Mouse (Mus musculus): Measurements from ENCODE around the gene Frmd8. TPM values are rescaled to one million over a fixed set of nuclear protein-coding genes. Genes with fewer than 3 reads are reported as not detected.
"Not testable (repeated sequence)": the region's sequence is repeated elsewhere in the genome, so short reads cannot be mapped to it uniquely, and the experiment has no call there.

Gene Frmd8
- total and polyA plus RNA-seq, 2 experiments from 2014 or later = 8.5 to 10.3 TPM

DNA sequence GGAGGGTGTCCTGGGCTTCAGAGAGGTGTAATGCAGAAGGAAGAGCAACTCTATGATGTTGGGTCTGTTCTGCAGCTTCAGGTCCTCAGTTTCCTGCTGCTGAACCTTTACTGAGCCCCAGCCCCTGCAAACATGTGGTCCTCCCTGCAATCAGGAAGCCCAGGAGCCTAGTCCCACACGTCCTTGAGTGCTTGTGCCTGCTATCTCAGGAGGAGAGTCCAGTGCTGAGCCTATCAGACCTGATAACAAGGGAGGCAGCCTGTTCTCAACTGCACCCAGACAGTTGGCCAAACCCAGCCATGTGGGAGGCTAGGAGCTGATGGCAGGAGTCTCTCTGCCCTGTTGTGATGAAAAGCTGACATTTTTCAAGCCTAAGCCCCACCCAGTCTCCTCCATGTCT is 8.9 kb upstream of the Frmd8 start:
- no peak overlapping the region for H3K4me2 ChIP-seq (ENCODE audit: low read depth)
- no peaks in the 10 kb centered on the region for H3K9me3 ChIP-seq (ENCODE audit: low read length)
- ATAC-seq (no peak), DNase-seq (no peak)
- 62% methylated on average over 1 of the region's 1 CpGs for WGBS
- H3K4me3 ChIP-seq (ENCODE audit: low read depth, low read length) = no peak overlapping the region
- no peaks in the 10 kb centered on the region for H3K4me1 ChIP-seq (ENCODE audit: insufficient read depth)
- no peak overlapping the region for H3K27ac ChIP-seq (ENCODE audit: low read depth, low read length)
- no peak overlapping the region for H3K9ac ChIP-seq
- H3K27me3 ChIP-seq (ENCODE audit: insufficient read depth, low read length) = no peaks in the 10 kb centered on the region
- TF ChIP-seq CTCF (IDR thresholded peaks at IDR 0.05; ENCODE audit: low read depth) = no peak
- H3K36me3 ChIP-seq (ENCODE audit: insufficient read depth) = no peaks in the 10 kb centered on the region

DNA sequence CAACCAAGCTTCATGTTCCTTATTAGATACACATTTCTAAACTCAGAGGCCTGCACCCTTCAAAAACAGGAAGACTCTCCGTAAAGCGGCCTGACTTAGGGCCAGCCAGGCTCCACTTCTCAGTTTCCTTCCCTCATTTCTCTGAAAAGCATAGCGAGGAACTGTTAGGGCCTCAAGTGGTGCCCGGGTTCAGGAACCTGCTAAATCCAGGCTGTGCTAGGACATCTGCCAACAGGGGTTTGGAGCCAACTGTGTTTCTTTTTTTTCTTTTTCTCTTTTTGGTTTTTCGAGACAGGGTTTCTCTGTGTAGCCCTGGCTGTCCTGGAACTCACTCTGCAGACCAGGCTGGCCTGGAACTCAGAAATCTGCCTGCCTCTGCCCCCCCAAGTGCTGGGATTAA is 7.0 kb upstream of the Frmd8 start:
- H3K4me2 ChIP-seq (ENCODE audit: low read depth); H3K27ac ChIP-seq (ENCODE audit: low read depth, low read length); H3K4me3 ChIP-seq (ENCODE audit: low read depth, low read length); H3K4me1 ChIP-seq (ENCODE audit: insufficient read depth); H3K9me3 ChIP-seq (ENCODE audit: low read length); H3K9ac ChIP-seq; H3K36me3 ChIP-seq (ENCODE audit: insufficient read depth); ATAC-seq; DNase-seq; H3K27me3 ChIP-seq (ENCODE audit: insufficient read depth, low read length): not testable (repeated sequence)
- 75% methylated on average over 5 of the region's 5 CpGs for WGBS

DNA sequence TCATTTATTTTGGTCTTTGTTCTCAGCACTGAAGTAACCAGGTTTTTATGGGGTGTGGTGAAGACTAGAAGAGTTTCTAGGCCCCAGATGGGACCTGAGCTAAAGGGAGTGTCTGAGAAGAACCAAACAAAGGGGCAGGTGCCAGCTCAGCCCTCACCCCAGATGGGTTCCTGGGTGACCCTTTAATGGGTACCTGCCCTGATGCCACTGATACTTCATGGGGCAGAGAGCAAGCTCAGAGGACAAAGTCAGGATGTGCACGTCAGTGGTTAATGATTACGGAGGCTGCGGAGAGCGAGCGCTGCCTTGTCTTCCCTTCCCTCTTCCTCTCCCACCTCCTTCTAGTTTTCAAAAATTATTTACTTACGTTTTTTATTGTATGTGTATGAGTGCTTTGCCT is 6.1 kb upstream of the Frmd8 start:
- ATAC-seq = no peak
- Histone ChIP-seq H3K9me3 (ENCODE audit: low read length) (no peaks in the 10 kb centered on the region), H3K4me3 (ENCODE audit: low read depth, low read length) (no peak overlapping the region), H3K27me3 (ENCODE audit: insufficient read depth, low read length) (no peaks in the 10 kb centered on the region), H3K4me2 (ENCODE audit: low read depth) (no peak overlapping the region), H3K36me3 (ENCODE audit: insufficient read depth) (no peaks in the 10 kb centered on the region), H3K4me1 (ENCODE audit: insufficient read depth) (no peaks in the 10 kb centered on the region), H3K9ac (no peak overlapping the region), H3K27ac (ENCODE audit: low read depth, low read length) (no peak overlapping the region)
- 97% methylated on average over 6 of the region's 6 CpGs for WGBS
- no peak for TF ChIP-seq CTCF (IDR thresholded peaks at IDR 0.05; ENCODE audit: low read depth)
- no peak for DNase-seq

DNA sequence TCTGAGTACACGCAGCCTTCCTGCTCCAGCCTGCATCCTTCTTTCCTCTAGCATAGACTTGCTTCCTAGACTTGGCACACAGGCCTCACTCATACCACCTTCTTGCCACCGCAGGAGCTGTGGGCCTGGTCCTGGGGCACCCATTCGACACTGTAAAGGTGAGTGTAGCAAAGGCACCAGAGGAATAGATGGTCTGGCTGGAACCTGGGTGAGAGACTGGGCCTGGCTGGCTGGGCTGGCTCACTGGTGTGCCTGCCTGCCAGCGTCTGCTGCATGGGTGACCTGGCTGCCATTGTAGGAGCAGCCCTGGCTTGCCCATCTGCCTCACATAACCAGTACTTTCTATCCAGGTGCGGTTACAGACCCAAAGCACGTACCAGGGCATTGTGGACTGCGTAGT is 4.7 kb upstream of the Frmd8 start:
- H3K9ac ChIP-seq = no peak overlapping the region
- no peaks in the 10 kb centered on the region for H3K27me3 ChIP-seq (ENCODE audit: insufficient read depth, low read length)
- H3K36me3 ChIP-seq (ENCODE audit: insufficient read depth) = no peaks in the 10 kb centered on the region
- no peak for TF ChIP-seq CTCF (IDR thresholded peaks at IDR 0.05; ENCODE audit: low read depth)
- H3K4me3 ChIP-seq (ENCODE audit: low read depth, low read length) = no peak overlapping the region
- 94% methylated on average over 7 of the region's 7 CpGs for WGBS
- DNase-seq = no peak
- H3K9me3 ChIP-seq (ENCODE audit: low read length) = no peaks in the 10 kb centered on the region
- no peak overlapping the region for H3K27ac ChIP-seq (ENCODE audit: low read depth, low read length)
- no peak for ATAC-seq
- H3K4me1 ChIP-seq (ENCODE audit: insufficient read depth) = peaks cover 5% of the 10 kb centered on the region; the same call in 1 of the 2 replicates
- H3K4me2 ChIP-seq (ENCODE audit: low read depth) = no peak overlapping the region

DNA sequence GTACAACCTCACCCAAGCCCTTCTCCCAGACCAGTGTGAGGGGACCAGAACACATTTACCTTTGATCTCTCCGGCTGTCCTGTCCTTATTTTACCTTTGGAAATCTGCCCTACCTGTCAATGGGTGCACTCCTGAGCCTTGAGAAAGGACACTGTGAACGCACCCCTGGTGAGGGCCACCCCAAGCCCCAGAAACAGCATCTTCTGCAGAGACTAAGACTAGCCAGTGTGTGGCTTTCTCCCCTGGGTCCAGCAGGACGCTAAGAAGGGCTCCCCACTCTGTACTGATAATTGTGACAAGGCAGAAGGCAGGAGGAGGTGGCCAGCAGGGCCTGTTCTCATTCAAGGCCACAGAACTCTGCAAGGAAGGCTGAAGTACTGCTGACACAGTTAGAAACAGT is 3.8 kb upstream of the Frmd8 start:
- ATAC-seq = no peak

DNA sequence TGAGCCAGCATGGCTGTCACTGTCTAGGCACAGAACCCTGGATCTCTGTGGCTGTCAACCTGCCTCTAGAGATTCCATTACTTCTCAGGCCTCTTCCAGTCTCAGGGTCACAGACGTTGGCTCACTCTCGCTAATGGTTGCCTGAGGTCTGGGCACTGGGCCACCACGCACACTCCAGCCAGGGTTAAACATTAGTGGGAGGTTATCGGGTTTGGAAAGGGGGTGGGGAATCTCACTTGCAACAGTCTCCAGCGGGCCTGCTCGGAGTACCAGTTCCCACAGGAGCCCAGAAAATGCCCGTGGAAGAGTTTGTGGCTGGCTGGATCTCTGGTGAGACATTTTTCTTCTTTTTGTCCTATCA is 3.3 kb upstream of the Frmd8 start:
- TF ChIP-seq CTCF (IDR thresholded peaks at IDR 0.05; ENCODE audit: low read depth) = no peak
- Histone ChIP-seq H3K27ac (ENCODE audit: low read depth, low read length) (no peak overlapping the region), H3K36me3 (ENCODE audit: insufficient read depth) (no peaks in the 10 kb centered on the region), H3K9ac (no peak overlapping the region), H3K9me3 (ENCODE audit: low read length) (no peaks in the 10 kb centered on the region), H3K4me1 (ENCODE audit: insufficient read depth) (peaks cover 12% of the 10 kb centered on the region; the same call in 1 of the 2 replicates), H3K4me3 (ENCODE audit: low read depth, low read length) (no peak overlapping the region), H3K4me2 (ENCODE audit: low read depth) (no peak overlapping the region), H3K27me3 (ENCODE audit: insufficient read depth, low read length) (no peaks in the 10 kb centered on the region)
- ATAC-seq (no peak), DNase-seq (no peak)
- WGBS = 67% methylated on average over 7 of the region's 7 CpGs

More for the DNA sequence above, 3.8 kb upstream of the Frmd8 start:
- WGBS = 74% methylated on average over 3 of the region's 3 CpGs
- Histone ChIP-seq H3K36me3 (ENCODE audit: insufficient read depth) (no peaks in the 10 kb centered on the region), H3K9me3 (ENCODE audit: low read length) (no peaks in the 10 kb centered on the region), H3K4me2 (ENCODE audit: low read depth) (no peak overlapping the region), H3K27ac (ENCODE audit: low read depth, low read length) (no peak overlapping the region), H3K4me1 (ENCODE audit: insufficient read depth) (peaks cover 8% of the 10 kb centered on the region; the same call in 1 of the 2 replicates), H3K4me3 (ENCODE audit: low read depth, low read length) (no peak overlapping the region), H3K9ac (no peak overlapping the region), H3K27me3 (ENCODE audit: insufficient read depth, low read length) (no peaks in the 10 kb centered on the region)
- TF ChIP-seq CTCF (IDR thresholded peaks at IDR 0.05; ENCODE audit: low read depth) = no peak
- DNase-seq = no peak

DNA sequence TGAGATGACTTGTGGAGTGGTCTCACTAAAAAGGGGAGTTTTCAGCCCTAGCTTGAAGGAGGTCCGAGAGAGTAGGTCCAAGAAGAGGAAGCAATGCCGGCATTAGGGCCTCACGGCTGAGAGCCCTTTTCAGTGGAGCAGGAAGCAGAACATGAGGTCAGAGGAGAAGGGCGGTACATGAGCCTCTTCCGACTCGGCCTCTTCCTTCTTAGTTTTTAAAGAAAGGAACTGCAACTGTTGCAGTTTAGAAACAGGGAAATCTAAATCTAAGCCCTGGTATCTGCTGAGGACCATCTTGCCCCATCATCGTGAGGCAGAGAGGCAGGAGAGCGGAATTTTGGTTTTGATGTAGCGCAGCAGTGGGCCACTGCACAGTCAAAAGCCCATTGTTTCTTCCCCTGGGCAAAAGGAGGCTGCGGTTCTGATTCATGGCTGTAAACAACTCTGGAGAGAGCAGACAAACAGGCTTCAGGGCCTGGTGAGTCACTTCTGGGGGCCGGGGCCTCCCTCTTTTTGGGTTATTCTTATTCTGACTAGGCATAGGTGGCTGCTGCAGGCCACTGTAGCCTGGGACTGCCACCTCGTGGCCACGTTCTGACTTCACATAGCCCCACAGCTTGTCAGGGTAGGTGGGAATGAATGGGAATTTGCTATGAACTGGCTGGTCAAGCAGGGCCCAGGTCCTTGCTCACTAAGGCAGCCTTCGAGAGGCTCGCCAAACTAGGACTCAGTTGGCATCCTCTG is 2.7 kb upstream of the Frmd8 start, which contains the start of gene Slc25a45:
Gene Slc25a45 (plus strand): TSS at position 191 of the 744 bp plus-strand sequence.
- H3K27me3 ChIP-seq (ENCODE audit: insufficient read depth, low read length) = no peaks in the 10 kb centered on the region
- H3K9ac ChIP-seq = no peak within 1 kb of the TSS
- no peaks in the 10 kb centered on the region for H3K36me3 ChIP-seq (ENCODE audit: insufficient read depth)
- DNase-seq (peak; percentile 75), ATAC-seq (peak; percentile 65)
- peak within 1 kb of the TSS; percentile 48; the same call in 1 of the 2 replicates for H3K27ac ChIP-seq (ENCODE audit: low read depth, low read length)
- no peak within 1 kb of the TSS for H3K4me3 ChIP-seq (ENCODE audit: low read depth, low read length)
- H3K4me2 ChIP-seq (ENCODE audit: low read depth) = no peak within 1 kb of the TSS
- H3K9me3 ChIP-seq (ENCODE audit: low read length) = no peaks in the 10 kb centered on the region
- H3K4me1 ChIP-seq (ENCODE audit: insufficient read depth) = peaks cover 12% of the 10 kb centered on the region; the same call in 1 of the 2 replicates
- peak; percentile 86 for TF ChIP-seq CTCF (IDR thresholded peaks at IDR 0.05; ENCODE audit: low read depth)
- WGBS = 36% methylated on average over 15 of the region's 15 CpGs
